Mouse (Mus musculus): ENCODE measurements around the gene Gstk1.

The Gstk1 gene

DNA sequence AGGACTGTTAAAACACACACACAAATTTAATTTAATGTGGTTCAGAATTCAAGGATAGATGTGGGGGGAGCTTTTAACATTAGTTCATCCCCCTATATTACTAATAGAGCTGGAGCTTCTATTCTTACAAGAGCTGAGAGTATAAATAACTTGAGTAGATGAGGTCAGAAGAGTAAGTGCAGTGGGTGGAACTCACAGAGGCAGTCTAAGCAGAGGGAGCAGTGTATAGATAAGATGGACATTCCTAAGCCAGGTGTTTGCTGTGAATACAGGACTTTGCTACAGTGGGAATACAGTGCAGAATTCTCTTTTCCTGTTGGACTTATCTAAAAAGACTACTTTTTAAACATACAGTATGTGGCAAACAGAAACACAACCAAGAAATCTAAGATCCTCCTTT is 25.1 kb downstream of the Gstk1 start:
- no peak for DNase-seq

DNA sequence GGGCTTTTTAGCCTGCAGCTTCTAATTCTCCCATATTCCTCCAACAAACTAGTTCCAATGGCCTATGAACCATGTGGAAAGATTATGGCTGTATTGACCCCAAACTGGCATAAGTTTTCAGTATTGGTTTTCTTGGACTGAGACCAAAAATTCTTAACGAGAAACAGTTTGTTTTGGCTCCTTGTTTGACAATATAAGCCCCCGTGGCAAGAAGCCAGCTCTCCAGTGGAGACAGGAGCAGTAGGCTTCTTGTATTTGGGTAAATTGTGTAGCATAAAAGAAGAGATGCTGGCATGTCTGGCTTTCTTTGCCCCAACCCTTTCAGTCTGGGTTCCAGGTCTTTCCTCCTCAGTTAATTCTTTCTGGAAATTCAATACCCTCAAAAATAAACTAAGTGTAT is 30.4 kb downstream of the Gstk1 start:
- no peak for DNase-seq

DNA sequence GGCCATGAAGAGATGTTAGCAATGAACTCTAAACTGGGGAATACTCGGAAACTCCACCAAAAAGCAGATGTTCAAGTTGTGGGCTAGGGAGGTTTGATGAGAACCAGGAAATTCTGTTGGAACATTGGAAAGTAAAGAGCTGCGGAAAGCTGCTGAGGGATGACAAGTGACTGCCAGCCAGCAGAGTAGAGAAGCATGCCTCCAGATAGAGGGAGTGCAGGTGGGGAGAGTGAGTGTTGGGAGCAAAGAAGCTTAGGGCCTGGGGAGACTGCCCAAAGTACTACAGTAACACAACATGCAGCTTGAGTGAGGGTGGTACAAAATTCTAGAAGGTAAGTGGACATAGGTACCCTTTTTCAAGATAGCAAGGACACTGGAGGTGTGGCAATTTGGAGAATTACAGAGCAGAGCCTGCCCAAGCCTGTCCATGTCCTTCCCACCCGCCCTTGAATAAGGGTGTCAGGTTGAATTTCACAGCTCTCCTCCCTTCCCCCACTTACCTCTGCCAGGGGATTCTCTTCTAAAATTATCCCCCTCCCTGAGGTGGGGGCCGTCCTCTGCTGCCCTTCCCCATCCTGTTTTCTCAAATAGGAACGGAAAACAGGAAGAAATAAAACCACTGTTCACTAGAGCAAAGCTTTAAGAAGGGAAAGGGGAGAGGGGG is 37.3 kb downstream of the Gstk1 start:
- DNase-seq = no peak

DNA sequence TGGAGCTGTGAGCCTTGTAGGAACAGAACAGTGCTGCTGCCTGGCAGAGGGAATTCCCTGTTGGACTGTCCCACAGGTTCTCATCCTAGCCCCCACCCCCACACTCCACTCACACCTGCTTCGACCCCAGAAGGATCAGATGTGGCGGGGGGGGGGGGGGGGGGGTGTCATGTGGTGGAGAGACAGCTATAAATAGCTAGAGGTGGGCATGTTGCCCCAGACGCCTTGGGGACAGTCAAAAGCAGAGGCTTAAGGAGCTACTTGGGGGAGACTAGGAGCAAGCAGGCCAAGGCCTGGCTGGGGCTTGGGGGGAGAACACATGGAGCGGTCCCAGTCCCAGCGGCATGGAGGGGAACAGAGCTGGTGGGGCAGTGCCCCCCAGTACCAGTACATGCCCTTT is 40.7 kb downstream of the Gstk1 start, which contains the start of gene Clcn1:
Gene Clcn1, plus strand, starts transcription at position 238 of the 400 bp plus-strand sequence.
- no peak for DNase-seq

DNA sequence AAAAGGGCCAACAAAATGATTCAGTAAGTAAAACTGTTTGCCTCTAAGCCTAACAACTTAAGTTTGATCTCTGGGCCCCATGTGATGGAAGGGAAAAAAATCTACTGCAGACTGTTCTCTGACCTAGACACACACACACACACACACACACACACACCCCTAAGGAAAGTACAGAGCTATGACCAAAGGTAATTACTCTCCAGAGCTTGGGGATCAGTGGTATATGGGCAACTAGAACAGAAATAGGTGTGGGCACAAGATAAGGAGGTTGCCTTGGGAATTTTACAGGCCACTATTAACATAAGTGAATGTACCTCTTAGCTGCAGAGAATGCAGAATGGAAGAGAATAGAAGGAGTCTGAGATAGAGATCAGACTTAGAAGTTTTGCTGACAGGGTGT is 41.8 kb downstream of the Gstk1 start:
- no peak for DNase-seq

DNA sequence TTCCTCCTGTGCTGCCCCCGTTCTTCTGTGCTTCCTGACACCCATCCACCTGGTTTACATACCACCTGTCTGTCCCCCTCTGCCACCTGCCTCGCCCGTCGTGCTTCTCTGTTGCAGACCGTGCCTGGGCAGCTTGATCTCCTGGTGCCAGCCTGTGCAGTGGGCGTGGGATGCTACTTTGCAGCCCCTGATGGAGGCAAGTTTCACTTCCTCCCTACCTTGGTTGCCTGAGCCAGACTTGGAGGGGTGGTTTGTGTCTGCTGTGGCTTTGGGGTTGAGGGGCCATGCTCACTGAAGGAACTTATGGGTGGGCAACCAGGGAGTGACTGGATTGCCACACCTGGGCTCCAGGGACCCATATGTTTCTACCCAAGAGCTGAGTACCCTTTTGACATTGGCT is 47.6 kb downstream of the Gstk1 start:
- no peak for DNase-seq

DNA sequence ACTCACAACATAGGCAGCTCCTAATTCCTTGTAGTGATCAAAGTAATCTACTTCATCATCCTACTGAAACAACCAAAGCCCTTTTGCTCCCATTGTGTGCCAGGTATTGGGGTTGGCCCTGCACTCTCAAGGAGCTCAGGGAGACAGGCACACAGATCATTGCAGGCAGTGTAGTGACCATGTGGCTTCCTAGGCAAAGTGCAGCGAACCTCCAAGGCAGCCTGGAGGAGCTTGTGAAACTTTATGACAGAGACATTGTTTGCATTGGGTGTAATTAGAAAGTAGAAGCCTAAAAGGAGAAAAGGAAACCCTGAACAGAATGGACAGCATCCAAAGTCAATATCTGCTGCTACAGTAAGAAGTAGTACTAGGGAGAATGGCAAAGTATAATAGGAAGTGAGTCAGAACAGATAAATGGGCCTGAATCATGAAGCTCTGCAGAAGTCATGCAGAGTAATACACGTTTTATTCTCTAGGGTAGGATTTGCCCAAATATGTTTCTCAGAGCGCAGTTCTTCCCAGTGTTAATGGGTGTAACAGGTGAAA is 49.9 kb downstream of the Gstk1 start:
- no peak for DNase-seq

DNA sequence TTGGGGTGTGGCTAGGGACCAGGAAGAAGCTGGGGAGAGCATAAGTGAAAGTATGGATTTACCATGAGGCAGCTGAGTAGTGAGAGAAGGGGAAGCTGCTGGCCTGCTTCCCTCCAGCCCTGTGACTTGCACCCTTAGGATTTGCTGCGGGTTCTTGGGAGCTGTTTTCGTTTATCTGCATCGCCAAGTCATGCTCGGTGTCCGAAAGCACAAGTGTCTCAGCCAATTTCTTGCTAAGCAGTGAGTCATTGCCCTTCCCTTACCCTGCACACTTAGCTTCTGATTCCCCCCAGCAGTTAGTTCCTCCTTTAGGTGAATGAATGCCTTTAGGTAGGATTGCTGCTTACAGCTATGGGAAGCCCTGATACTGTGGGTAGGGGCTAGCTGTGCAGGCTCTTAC is 53.6 kb downstream of the Gstk1 start:
- no peak for DNase-seq
